Mouse (Mus musculus) lung, postnatal 14 days (tissue): ENCODE data around the gene Stx6.
A peak's percentile ranks its signal among the peaks of the same experiment; 100 is the strongest.
"Not testable (repeated sequence)": the region's sequence is repeated elsewhere in the genome, so short reads cannot be mapped to it uniquely, and the experiment has no call there.

Experiments
- DNase-seq: peaks from one replicate; pipeline ENCODE4 v3.0.0; 2021

Stx6 gene

GRCm38 (mm10) chr1:155169935-155170334, 11.4 kb downstream of the Stx6 start:
- DNase-seq, result no peak

- no peak for DNase-seq
Measured at GRCm38 (mm10) chr1:155172895-155173643, 14.6 kb downstream of the Stx6 start.

DNA sequence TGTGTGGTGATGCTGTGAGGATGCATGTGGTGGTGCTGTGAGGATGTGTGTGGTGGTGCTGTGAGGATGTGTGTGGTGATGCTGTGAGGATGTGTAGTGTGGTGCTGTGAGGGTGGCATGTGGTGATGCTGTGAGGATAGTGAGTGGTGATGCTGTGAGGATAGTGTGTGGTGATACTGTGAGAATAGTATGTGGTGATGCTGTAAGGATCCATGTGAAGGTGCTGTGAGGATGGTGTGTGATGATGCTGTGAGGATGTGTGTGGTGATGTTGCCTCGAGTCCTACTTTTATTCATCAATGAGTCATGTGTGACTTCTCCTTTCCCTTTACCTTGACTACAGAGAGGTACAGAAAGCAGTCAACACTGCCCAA, 15.1 kb downstream of the Stx6 start:
- not testable (repeated sequence) for DNase-seq

DNA sequence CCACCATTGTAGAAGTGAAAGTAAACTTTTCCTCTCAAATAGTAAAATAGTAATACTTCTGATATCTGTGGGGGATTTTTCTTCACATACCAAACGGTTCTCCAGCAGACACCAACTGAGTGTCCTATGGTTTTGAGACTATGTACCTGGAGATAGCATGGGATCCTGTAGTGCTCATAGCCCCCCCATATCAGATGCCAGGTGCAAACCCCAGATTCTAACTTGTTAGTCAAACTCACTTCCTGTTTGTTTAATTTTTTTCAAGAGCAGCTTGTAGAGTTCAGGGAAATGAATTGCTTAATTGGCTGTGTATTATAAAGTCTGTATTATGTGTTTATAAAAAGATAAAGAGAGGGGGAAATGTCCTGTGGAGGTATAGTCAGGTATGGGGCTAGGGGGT, 15.9 kb downstream of the Stx6 start:
- DNase-seq, result no peak

DNA sequence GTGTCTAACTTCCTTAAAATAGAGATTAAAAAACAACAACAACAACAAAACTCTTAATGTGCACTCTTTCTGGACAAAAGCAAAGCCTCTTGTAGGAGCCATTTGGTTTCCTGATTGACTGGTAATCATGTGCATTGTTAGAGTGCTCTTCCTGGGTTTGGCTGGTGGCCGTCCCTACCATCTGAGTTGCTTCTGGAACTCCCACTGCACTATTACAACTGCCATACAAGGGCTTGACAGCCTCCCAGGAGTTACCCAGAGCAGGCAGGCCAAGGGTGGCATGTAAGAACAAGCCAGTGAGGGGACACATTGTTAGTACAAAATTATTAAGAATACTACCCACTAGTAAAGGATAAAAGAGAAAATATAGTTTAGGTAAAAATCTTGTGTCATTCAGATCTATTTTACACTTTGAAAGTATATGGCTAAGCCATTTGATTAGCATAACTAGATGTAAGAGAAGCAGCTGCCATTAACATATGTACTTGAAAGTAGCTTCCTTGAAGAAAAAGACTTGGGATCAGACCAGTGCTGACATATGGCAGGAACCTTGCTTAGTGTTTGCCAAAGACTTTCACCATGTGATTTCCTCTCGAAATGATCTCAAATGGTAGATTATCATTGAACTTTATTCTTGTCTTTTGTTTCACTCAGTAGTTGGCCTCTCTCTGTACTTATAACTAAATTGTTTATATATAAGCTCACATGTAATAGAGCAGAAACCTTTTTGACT, 19.8 kb downstream of the Stx6 start:
- no peak for DNase-seq

DNA sequence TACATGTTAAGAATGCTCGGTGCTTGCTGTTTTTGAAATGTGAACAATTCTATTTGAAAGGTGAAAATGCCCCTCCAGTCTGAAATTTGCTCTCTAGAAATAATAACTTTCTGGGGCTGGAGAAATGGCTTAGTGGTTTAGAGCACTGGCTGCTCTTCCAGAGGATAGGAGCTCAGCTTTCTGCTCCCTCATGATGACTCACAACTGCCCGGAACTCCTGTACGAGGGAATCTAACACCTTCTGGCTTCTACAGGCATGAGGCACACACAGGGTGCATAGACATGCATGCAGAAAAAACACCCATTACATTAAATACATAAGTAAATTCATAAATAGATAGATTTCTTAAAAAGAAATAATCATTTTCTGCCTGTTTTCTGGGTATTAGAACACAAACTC, 25.7 kb downstream of the Stx6 start:
- no peak for DNase-seq

DNA sequence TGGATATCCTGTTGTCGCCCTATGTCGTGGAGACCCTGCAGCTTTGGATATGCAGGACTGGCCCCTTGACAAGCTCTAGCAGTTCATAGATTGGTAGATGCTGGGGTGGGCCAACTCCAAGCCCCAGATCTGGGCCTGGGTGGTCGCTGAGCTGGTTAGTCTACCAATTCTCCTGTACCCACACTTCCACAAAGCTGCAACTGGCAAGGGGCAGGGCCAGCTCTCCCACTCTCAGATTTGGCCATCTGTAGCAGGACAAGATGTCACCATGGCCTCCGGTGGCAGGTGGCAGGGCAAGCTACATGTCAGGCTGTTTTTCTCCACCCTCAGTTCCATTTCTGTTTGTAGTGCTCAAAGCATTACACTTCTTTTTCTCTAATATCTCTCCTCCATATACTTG, 30.1 kb downstream of the Stx6 start:
- no peak for DNase-seq

DNA sequence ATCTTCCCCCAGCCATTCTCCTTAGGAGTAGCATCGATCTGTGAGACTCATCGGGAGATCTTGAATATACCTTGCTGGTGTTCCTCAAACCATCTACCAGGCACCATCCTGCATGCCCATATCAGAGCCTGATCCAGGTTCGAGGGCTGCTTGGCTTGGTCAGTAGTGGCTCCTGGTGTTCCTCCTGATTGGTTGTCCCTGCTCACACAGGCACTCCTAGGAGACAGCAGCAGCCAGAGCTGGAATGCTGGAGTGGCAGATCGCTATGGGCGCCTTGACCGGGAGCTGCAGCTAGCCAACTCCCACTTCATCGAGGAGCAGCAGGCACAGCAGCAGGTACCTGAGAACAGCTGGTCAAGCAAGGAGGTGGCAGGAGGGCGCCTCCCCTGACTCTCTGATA, 32.7 kb downstream of the Stx6 start:
- DNase-seq, result no peak

DNA sequence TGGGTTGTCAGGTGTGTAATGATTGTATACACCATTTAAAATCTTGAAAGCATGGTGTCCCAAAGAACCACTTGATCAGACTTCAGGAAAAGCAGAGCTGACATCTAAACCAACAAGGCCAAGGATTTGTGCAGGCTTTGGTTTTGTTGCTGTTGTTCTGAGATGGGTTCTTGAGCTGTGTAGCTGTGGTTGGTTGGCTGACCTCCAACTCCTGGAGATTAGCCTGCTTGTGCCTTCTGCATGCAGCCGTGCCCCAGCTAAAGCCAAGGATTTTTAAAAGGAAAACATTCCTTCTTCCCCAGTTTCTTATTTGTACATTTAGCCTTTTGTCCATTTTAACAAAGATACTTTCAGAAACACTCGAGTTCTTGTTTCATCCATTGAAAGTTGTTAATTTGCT, 33.2 kb downstream of the Stx6 start:
- peak; percentile 39 for DNase-seq

- DNase-seq, result no peak
Measured at GRCm38 (mm10) chr1:155192805-155193368, 34.4 kb downstream of the Stx6 start.

DNA sequence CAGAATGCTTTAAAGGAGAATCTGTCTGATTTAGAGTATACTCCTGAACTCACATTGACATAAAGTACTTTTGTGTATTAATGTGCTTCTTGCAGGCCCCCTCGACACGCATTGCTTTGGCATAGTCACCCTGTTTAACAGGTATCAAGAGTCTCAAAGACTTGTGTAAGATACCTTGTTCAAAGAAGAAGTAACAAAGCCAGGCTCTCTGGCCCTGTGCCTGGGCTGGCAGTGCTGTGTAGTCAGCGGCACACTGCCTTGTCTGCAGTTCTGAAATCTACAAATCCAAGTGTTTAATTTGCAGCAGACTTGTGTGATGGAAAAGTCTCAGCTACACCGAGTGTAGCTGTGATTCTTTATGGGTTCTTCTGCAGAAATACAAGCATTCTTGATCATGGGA, 38.2 kb downstream of the Stx6 start:
- DNase-seq, result peak; percentile 57

GRCm38 (mm10) chr1:155199522-155199921, 41.0 kb downstream of the Stx6 start:
- DNase-seq, result no peak

- DNase-seq, result no peak
Measured at GRCm38 (mm10) chr1:155200967-155201366, 42.5 kb downstream of the Stx6 start.

DNA sequence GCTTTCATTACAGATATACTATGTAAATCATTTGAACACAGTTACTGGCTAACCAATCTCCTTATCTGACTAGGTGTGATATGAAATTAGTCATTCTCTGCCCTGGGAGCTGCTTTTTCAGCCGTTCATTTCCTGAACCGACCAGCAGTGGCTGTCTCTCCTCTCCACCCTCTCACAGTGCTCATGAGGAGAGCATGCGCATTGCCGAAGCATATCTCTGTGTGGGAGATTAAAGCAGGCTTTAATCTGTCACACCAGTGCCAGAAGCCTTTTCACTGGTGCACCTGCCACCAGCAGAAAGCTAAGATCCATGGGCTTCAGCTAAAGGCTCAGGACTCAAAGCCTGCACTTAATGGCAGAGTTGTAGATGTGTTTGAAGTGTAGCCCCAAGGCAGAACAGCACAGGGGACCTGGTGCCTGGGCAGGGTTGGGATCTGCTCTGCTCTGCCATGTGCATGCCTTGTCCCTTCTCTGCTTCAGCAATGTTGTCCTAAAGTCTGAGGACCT, 42.9 kb downstream of the Stx6 start:
- DNase-seq, result no peak

DNA sequence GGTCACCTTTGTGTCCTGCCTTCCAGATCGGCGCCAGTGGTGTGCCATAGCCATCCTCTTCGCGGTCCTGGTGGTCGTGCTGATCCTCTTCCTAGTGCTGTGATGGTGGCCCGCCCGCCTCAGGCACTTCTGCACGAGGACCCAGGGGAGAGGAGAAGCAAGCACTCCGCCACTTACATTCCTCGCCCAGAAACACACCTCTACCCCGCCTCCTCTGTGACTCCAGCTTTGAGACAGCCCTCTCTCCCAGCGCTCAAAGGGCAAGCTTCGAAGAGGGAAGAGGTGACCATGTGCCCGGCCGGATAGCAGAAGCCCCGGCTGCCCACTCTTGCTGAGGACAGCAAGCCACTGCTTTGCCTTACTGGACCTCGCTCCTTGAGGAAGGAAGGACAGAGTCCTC, 43.4 kb downstream of the Stx6 start:
- DNase-seq, result no peak

DNA sequence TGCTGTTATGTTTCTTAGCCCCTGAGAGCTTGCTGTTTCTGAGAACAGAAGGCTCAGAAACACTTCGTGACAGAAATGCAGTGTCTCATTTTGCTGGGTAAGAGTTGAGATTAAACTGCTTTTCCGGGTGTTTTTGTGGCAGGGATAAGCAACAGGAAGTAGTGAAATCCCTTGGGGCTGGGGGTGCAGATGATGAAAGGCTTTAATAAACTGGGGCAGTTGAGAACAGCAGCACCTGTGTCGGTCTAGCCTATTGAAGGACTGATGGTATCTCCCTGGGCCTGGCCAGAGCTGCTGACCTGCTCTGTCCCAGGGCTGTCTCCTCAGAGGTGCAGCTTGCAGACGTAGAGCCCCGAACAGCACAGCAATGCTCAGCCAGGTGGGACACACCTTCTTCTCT, 44.0 kb downstream of the Stx6 start:
- DNase-seq, result no peak

GRCm38 (mm10) chr1:155203101-155203500, 44.6 kb downstream of the Stx6 start:
- DNase-seq, result no peak

- DNase-seq, result no peak
Measured at GRCm38 (mm10) chr1:155203954-155204353, 45.4 kb downstream of the Stx6 start.

DNA sequence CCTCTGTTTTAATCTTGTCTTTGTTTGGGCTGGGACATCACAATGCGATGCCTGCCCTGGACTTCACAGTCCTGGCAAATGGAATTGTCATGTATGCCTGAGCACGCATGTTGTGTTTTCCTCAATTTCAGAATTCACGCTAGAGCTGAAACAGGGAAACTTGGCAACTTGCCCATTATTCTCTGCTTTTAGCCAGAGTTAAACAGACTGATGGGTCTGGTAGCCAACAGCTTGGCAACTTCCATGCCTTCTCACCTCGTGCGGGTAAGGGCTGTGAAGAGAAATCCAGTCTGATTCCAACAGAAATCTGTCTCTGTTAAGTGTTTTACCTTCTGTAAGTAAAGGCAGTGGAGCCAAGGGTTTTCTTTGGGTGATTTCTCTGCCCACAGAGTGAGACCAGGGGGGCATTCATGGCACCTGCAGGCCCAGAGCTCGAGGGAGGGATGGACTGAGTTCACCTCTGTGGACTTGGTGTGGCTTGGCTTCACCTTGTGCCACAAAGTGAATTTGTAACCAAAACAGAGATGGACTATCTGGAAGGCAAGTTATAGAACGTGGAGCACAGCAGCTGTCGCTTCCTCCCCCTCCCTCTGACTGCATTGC, 46.1 kb downstream of the Stx6 start:
- DNase-seq, result no peak

DNA sequence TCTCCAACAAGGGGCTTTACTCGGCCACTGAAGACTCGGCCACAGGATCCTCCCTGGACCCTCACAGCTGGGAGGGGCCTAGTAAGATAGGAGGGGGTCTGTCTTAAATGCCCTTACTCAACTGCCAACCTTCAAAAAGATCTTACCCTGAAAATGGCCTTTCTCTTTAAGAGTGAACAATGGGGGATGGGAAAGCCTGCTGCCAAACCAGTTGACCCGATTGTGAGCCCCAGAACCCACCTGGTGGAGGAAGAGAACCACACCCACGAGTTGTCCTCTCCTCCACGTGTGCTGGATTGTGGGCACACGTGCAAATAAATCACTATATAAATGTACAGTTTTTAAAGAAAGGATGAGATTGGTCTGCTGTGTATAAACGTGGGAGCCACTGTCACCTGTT, 46.8 kb downstream of the Stx6 start:
- no peak for DNase-seq

DNA sequence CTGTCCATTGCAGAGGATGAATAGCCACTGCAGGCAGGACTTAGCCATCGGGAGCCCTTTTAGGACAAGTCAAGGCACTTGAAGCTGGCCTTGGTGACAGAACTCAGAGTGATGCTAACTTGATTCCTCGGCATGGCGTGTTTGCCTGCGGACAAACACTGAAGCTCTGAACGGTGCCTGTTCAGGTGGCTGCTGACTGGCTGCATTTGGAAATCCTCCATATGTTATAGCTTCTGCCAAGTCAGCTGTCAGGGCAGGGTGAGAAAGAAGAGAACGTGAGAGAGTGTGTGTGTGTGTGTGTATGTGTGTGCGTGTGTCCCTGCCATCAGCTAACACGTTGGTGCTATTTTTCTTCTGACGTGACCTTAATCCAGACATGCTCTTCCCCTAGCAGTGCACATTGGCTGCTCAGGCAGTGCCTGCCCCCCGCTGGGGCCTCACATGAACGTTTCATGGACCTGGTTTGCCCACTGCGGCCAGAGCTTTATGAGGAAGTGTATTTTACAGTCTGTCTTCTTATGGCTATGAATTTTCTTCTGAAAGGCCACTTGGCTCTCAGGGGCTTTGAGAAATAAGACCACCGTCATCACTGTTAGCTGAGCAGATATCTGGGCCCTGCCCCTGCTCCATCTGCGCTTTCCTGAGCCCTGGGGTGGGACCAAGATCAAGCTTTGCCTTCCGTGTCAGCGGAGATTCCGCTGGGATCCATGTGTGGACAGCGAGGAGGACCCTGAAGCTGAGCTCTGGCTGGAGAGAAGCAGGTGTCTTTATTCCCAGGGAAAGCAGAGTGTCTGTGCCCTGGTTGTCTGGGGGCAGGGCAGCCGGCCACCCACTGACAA, 47.5 kb downstream of the Stx6 start:
- DNase-seq, result no peak

DNA sequence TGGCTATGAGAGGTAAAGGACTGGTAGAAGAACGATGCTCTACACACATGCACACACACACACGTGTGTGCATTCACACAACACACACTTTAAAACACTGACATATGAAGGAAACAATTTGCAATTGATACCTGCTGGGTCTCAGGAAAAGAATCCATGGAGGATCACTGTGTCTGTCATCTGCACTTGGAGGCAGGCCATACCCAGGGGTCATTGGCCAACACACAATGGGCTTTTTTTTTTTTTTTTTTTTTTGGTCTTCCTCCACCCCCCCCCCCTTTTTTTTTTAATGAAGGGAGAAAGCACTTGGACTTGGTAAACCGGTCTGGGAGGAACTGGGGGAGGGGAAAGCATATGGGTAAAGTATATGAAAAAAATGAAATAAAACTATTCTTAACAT, 49.3 kb downstream of the Stx6 start:
- no peak for DNase-seq
